Mouse (Mus musculus) lung, embryonic 14.5 days (tissue): ENCODE data around the gene Ywhah. TPM values are rescaled to one million over a fixed set of nuclear protein-coding genes. Genes with fewer than 3 reads are reported as not detected.
"Not testable (repeated sequence)": the region's sequence is repeated elsewhere in the genome, so short reads cannot be mapped to it uniquely, and the experiment has no call there.

Experiments
- ATAC-seq: fragments of 200-750 bp; cut with Nextera tagmentation; 2 replicates; pipeline ENCODE4 v1.8.0; 2017; ENCODE audit warnings: mild to moderate bottlenecking, moderate TSS enrichment, moderate library complexity; ENCODE audit not compliant: insufficient read depth
- DNase-seq: peaks from one replicate; pipeline ENCODE4 v3.0.0-alpha.2; 2015
- H3K27ac ChIP-seq: fragments of 300-500 bp; sonication (generic); 2 replicates; pipeline ENCODE4 v1.5.1; 2014; ENCODE audit warnings: low read depth, mild to moderate bottlenecking, moderate library complexity
- H3K27me3 ChIP-seq: fragments of 300-500 bp; sonication (generic); 2 replicates; pipeline ENCODE4 v1.6.1; 2014; ENCODE audit warnings: low read length, control low read depth; ENCODE audit not compliant: insufficient read depth
- H3K36me3 ChIP-seq: fragments of 300-500 bp; sonication (generic); 2 replicates; pipeline ENCODE4 v1.6.1; 2014; ENCODE audit warnings: control low read depth; ENCODE audit not compliant: insufficient read depth
- H3K4me1 ChIP-seq: fragments of 300-500 bp; sonication (generic); 2 replicates; pipeline ENCODE4 v1.6.1; 2014; ENCODE audit warnings: antibody characterized with exemption, control low read depth; ENCODE audit not compliant: insufficient read depth
- H3K4me2 ChIP-seq: fragments of 300-500 bp; sonication (generic); 2 replicates; pipeline ENCODE4 v1.6.1; 2014; ENCODE audit warnings: mild to moderate bottlenecking
- H3K4me3 ChIP-seq: fragments of 300-500 bp; sonication (generic); 2 replicates; pipeline ENCODE4 v1.5.1; 2014; ENCODE audit warnings: low read depth, low read length
- H3K9ac ChIP-seq: fragments of 300-500 bp; sonication (generic); 2 replicates; pipeline ENCODE4 v1.6.1; 2014
- H3K9me3 ChIP-seq: fragments of 300-500 bp; sonication (generic); 2 replicates; pipeline ENCODE4 v1.6.1; 2016; ENCODE audit warnings: low read depth, low read length, control low read depth
- CTCF ChIP-seq: IDR thresholded peaks from 2 replicates; pipeline ENCODE4 v1.5.1; 2016; ENCODE audit warnings: antibody characterized with exemption, low read depth
- WGBS: fragments of 180-500 bp; shearing (Covaris S2); extraction: QIAGEN DNeasy Blood & Tissue Kit; methylation state at CpG from one replicate; pipeline ENCODE4 v1.1.7; 2014; 5-methylcytosine and 5-hydroxymethylcytosine counted together
- polyA plus RNA-seq: library from polyadenylated mRNA; unstranded; fragments of >200 nt; fragmentation: Nextera tagmentation; extraction: Ambion mirVana; gene quantifications from 2 replicates; pipeline ENCODE4 v1.2.1, GENCODE M21; 2014

Gene Ywhah
- polyA plus RNA-seq, 1 experiment from 2014 or later, result 415 TPM

DNA sequence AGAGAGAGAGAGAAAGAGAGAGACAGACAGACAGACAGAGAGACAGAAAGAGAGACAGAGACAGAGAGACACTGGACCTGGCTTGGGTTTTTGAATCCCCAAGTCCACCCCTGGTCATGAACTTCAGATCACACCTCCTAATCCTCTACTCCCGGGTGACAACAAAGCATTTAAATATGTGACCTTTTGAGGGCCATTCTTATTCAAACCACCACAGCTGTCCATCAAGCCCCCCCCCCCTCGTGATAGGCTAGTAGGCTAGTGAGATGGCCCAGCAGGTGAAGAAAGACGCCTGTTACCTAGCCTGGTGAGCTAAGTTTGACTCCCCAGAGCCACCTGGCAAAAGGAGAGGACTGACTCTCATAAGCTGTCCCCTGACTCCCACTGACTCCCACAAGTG lies 16.3 kb downstream of the Ywhah start:
- Histone ChIP-seq H3K9me3 (no peaks in the 10 kb centered on the region), H3K36me3 (no peaks in the 10 kb centered on the region), H3K4me3 (no peak overlapping the region), H3K27ac (no peak overlapping the region), H3K9ac (no peak overlapping the region), H3K4me2 (no peak overlapping the region), H3K27me3 (no peaks in the 10 kb centered on the region), H3K4me1 (no peaks in the 10 kb centered on the region)
- ATAC-seq, result no peak
- no peak for TF ChIP-seq CTCF
- no peak for DNase-seq
- WGBS, result 26% methylated on average over 3 of the region's 3 CpGs

GRCm38 (mm10) chr5:33038656-33039509 lies 20.3 kb downstream of the Ywhah start:
- Histone ChIP-seq H3K4me3 (no peak overlapping the region), H3K9me3 (no peaks in the 10 kb centered on the region), H3K36me3 (no peaks in the 10 kb centered on the region), H3K27me3 (no peaks in the 10 kb centered on the region), H3K27ac (no peak overlapping the region), H3K9ac (no peak overlapping the region), H3K4me1 (no peaks in the 10 kb centered on the region), H3K4me2 (peak overlapping the region; percentile 51)
- ATAC-seq, result no peak
- no peak for DNase-seq
- no peak for TF ChIP-seq CTCF
- WGBS, result 41% methylated on average over 13 of the region's 13 CpGs

- Histone ChIP-seq H3K9ac (peak overlapping the region; percentile 16; the same call in 1 of the 2 replicates), H3K36me3 (no peaks in the 10 kb centered on the region), H3K27me3 (no peaks in the 10 kb centered on the region), H3K4me1 (no peaks in the 10 kb centered on the region), H3K4me2 (peak overlapping the region; percentile 51), H3K4me3 (no peak overlapping the region), H3K27ac (no peak overlapping the region), H3K9me3 (no peaks in the 10 kb centered on the region)
- DNase-seq (peak; percentile 91), ATAC-seq (peak; percentile 38; the same call in 1 of the 2 replicates)
- WGBS, result 7% methylated on average over 13 of the region's 13 CpGs
- TF ChIP-seq CTCF, result peak; percentile 74
Measured at GRCm38 (mm10) chr5:33039510-33039911, 20.9 kb downstream of the Ywhah start.

DNA sequence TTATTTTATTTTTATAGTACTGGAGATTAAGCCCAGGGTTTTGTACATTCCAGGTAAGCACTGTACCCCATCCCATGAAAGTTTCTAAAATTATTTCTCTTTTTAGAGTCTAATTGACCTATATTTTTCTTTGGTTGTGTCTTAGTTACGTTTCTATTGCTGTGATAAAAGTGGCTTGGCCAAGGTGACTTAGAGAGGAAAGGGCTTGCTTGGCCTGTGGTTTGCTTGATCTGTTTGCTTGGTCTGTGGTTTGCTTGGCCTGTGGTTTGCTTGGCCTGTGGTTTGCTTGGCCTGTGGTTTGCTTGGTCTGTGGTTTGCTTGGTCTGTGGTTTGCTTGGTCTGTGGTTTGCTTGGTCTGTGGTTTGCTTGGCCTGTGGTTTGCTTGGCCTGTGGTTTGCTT lies 22.1 kb downstream of the Ywhah start:
- H3K9ac ChIP-seq, DNase-seq, H3K36me3 ChIP-seq, H3K27me3 ChIP-seq, H3K4me1 ChIP-seq, ATAC-seq, H3K4me3 ChIP-seq, H3K27ac ChIP-seq, H3K9me3 ChIP-seq, H3K4me2 ChIP-seq: not testable (repeated sequence)
- WGBS, result 78% methylated on average over 1 of the region's 1 CpGs

DNA sequence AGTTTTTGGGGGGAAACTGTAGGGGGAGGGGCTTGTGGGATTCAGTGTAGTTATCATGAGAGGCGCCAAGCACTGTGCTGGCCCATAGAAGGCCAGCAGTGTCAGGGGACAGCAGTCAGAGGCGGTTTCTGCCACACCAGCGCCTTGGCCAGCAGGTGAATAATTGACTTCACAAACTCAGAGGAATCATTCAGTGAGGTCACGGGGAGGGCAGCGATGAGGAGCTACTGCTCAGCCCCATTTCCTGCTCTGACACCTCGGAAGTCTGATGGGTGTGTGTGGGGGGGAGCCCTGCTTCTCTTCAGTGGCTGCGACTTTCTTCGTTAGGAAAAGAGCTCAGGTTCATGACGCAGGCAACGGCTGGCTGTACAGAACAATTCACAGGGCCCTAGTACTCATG lies 24.8 kb downstream of the Ywhah start:
- no peaks in the 10 kb centered on the region for H3K9me3 ChIP-seq
- ATAC-seq (no peak), DNase-seq (peak; percentile 11)
- no peak overlapping the region; the same call in 1 of the 2 replicates for H3K9ac ChIP-seq
- WGBS, result 32% methylated on average over 10 of the region's 10 CpGs
- no peak overlapping the region for H3K27ac ChIP-seq
- no peaks in the 10 kb centered on the region for H3K36me3 ChIP-seq
- H3K27me3 ChIP-seq, result no peaks in the 10 kb centered on the region
- H3K4me3 ChIP-seq, result no peak overlapping the region
- H3K4me1 ChIP-seq, result no peaks in the 10 kb centered on the region
- TF ChIP-seq CTCF, result no peak
- H3K4me2 ChIP-seq, result no peak overlapping the region

- no peaks in the 10 kb centered on the region for H3K9me3 ChIP-seq
- no peak overlapping the region for H3K27ac ChIP-seq
- H3K4me2 ChIP-seq, result no peak overlapping the region
- no peaks in the 10 kb centered on the region for H3K36me3 ChIP-seq
- TF ChIP-seq CTCF, result no peak
- 87% methylated on average over 12 of the region's 12 CpGs for WGBS
- DNase-seq (no peak), ATAC-seq (no peak)
- H3K4me1 ChIP-seq, result no peaks in the 10 kb centered on the region
- H3K9ac ChIP-seq, result no peak overlapping the region
- H3K27me3 ChIP-seq, result no peaks in the 10 kb centered on the region
- H3K4me3 ChIP-seq, result no peak overlapping the region
Measured at GRCm38 (mm10) chr5:33044636-33045315, 26.2 kb downstream of the Ywhah start.

DNA sequence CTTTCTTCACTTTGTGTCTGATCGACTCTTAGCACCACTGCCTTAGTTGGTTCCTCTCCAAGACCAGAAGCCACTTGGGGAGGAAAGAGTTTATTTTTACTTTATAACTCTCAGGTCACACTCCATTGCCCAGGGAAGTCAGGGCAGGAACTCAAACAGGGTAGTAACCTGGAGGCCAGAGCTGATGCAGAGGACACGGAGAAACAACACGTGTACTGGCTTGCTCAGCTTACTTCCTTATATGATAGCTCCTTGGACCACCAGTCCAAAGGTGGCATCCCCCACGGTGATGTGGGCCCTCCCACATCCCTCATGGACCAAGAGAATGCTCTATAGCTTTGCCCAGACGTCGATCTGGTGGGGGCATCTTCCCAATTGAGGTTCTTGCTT lies 26.7 kb downstream of the Ywhah start:
- DNase-seq (no peak), ATAC-seq (no peak)
- no peaks in the 10 kb centered on the region for H3K9me3 ChIP-seq
- H3K4me1 ChIP-seq, result no peaks in the 10 kb centered on the region
- no peaks in the 10 kb centered on the region for H3K27me3 ChIP-seq
- TF ChIP-seq CTCF, result no peak
- H3K36me3 ChIP-seq, result no peaks in the 10 kb centered on the region
- 85% methylated on average over 6 of the region's 6 CpGs for WGBS
- H3K4me3 ChIP-seq, result no peak overlapping the region
- H3K27ac ChIP-seq, result no peak overlapping the region
- no peak overlapping the region for H3K4me2 ChIP-seq
- H3K9ac ChIP-seq, result no peak overlapping the region
